Mouse (Mus musculus) cerebellum, postnatal 25 days (tissue): ENCODE data around the gene Etl4.
A peak's percentile ranks its signal among the peaks of the same experiment; 100 is the strongest.

ENCODE experiments used
- DNase-seq, 2 experiments: peaks; one replicate each; pipeline ENCODE4 v3.0.0; 2021; ENCODE audit warnings: mixed read lengths in 2 of 2

The Etl4 gene

GRCm38 (mm10) chr2:20777931-20778330 is 868.4 kb downstream of the Etl4 start:
- DNase-seq: no peak

- peak; percentile 23 to 62 for DNase-seq
These were observed 870.2 kb downstream of the Etl4 start for GRCm38 (mm10) chr2:20779484-20780381.

DNA sequence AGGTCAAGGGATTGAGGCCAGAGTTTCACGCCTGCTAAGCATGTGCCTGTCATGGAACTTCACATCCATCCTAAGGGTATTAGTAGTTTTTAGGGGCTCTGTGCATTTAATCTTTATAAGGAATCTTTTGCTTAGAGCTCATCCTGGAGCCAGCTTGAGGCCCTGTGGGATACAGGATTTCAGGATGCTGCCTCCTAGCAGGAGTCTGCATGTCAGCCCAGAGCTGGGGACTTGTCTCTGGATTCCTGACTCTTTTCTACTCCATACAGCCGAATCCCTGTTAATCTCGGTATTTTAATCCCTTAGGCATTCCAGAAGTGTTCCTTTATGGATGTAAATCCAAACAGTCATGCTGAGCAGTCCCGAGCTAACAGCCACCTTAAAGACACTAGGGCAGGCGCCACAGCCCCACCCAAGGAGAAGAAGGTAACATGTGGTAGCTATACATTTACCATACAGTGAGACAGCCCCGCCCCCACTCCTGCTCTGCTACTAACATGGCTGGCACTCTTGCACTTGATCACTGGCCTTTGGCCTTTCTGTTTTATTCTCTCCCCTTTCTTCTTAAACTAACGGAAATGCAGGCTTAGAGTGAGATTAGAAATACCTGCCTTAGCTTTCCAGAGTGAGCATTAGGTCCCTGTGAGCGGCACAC is 891.8 kb downstream of the Etl4 start:
- DNase-seq: peak; percentile 49 to 64

- DNase-seq: peak; percentile 27 to 55
These were observed 901.9 kb downstream of the Etl4 start for GRCm38 (mm10) chr2:20811506-20811905.

DNA sequence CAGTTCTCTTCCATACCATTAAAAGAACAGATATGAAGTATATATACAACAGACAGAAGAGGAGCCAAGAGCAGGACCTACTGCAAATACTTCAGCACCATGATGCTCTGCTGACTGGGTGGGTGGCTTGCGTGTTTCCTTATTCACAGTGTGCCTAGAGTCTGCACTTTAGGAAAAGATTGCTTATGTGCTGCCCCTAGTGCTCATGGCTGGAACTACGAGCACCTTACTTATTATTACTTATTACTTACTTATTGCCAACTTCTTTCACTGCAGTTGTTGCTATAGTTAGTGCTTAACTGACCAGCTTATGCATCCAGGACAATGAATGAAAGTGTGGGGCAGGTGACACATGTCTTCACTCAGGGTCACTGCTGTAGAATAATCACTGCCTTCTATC is 904.4 kb downstream of the Etl4 start:
- peak in 1 of 2 experiments; percentile 17 for DNase-seq

- DNase-seq: no peak
These were observed 908.6 kb downstream of the Etl4 start for GRCm38 (mm10) chr2:20818226-20818625.

GRCm38 (mm10) chr2:20826258-20826657 is 916.7 kb downstream of the Etl4 start:
- DNase-seq: no peak

DNA sequence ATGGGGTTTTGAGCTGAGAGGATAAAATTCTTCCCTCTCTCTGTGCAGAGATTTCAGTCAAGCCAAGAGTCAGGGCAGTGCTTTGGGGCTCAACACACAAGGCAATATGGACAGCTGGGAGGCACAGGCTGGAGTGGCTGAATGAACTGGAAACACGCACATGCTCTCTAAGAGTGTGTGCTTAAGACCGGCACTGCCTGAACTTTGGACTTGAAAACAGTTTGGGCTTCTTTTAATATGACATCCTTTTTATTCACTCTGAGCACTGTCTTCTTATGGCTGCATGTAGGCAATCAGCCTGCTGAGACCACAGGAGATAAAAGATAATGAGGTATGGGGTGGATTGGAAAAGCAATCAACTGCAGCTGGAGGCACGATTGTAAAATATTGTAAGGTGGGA is 921.3 kb downstream of the Etl4 start:
- no peak for DNase-seq

DNA sequence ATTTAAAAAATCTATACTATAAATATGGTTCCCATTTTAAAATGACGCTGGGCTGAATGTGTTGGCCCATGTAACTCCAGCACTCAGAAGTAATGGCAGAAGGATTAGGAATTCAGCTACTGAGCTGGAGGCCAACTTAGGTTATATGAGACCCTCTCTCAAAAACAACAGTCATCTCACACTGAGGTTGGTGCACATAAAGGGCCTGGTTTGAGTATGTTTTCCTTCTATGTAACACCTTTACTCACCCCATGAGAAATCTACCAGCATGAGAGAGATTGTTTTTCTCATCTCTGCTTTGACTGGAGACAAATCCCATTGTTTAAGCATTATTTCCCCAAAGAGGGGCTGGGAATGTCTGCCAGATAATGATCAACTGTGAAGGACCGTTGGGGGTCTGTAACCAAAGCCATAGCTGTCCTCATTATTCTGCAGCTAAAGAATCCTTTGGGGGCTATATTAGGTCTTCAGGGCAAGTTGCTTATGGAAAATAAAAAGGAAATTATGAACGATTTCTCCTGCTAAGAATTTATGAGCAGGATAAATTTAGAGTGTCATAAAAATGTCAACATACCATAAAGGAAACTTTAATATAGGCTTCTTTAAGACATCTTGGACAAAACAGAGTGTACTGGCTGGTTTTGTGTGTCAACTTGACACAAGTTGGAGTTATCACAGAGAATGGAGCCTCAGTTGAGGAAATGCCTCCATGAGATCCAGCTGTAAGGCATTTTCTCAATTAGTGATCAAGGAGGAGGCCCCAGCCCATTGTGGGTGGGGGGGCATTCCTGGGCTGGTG is 922.2 kb downstream of the Etl4 start:
- no peak for DNase-seq

GRCm38 (mm10) chr2:20849346-20849745 is 939.8 kb downstream of the Etl4 start:
- DNase-seq: peak; percentile 38 to 51
